Mouse (Mus musculus) kidney, postnatal 25 days (tissue): ENCODE results near the gene Heyl.

ENCODE experiments used
- DNase-seq, 2 experiments: peaks; one replicate each; pipeline ENCODE4 v3.0.0; 2021; ENCODE audit warnings: mixed read lengths in 2 of 2

Gene Heyl

GRCm38 (mm10) chr4:123235835-123236430 lies 2.6 kb downstream of the Heyl start:
- no peak for DNase-seq

GRCm38 (mm10) chr4:123236431-123237031 lies 3.2 kb downstream of the Heyl start:
- DNase-seq = no peak

GRCm38 (mm10) chr4:123237386-123238266 lies 4.3 kb downstream of the Heyl start:
- DNase-seq = peak in 1 of 2 experiments; percentile 22

GRCm38 (mm10) chr4:123239361-123240203 lies 6.2 kb downstream of the Heyl start:
- DNase-seq = peak; percentile 58 to 79

DNA sequence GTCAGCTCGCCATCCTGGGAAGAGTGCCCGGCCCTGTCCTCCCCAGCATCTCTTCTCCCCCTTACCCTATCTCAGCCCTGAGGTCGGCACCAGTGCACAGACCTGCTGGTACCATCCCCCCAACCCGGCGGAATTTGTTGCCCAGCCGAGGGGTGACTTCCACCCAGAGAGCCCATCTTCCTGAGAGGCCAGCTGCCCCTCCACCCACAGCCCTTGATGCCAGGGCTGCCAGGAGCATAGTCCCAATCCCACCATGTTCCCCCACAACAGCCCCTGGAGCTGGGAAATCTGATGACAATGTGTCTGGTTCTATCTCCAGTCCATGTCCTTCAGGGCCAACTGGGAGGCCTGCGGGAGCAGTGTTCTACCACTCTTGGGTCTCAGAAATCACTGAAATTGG lies 12.9 kb downstream of the Heyl start:
- DNase-seq = no peak

- no peak for DNase-seq
Observed at GRCm38 (mm10) chr4:123246651-123247050, 13.3 kb downstream of the Heyl start.

DNA sequence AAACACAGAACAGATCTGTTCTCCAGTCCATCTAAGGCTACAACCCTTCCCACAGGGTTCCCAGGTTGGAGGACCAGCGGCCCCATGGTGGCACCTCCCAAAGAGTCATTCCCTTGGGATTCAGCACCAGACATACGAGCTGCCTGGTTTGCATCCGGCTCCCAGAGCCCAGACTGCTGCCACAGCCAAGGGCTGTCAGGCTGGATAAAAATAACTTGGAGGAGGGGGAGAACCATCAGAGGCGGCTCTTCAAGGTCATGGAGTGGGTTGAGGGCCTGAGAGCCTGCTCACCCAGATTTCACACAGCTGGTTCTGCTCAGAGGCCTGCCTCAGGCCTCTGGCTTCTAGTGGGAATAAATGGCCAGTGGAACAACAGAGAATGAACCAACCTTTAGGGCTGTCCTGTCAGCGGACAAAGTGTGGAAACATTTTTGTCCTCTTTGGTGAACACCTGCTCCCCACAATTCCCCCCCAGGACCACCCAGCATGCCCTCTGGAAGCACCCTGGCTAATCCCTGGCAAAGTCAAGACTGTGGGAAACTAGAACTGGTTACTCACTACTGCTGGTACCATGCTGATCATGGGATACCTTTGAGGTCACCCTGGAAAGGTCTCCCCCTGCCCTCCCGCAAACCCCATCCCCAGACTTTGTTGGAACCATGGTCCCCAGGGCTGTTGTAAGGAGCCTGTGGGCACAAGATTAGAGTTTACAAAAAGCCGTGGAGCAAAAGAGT lies 14.0 kb downstream of the Heyl start:
- peak; percentile 33 to 69 for DNase-seq

DNA sequence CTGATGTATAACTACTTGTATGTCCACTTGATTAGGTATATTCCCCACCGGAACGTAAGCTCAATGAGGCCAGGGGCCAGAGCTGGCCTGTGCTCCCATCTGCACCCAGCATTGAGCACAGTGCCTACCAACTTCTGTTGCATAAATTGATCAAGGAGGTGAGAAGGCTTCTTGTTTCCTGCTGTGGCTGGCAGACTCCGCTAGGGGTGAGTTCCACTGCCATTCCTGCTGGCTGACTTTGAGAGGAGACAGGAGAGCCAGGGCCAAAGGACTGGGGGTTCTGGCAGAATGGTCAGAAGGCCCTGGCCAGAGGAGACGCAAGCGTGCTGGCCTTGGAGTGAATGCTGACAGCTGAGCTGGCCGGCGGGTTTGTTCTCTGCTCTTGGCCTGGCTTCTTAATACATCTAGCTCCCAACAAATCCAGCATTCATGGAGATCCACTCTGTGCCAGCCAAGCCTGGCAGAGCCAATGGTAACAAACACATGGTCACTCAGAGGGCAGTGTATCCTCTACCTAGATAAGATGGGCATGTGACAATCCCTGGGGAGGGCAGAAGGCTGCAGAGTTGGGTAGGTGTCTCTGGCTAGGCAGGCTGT lies 15.7 kb downstream of the Heyl start:
- DNase-seq = no peak

DNA sequence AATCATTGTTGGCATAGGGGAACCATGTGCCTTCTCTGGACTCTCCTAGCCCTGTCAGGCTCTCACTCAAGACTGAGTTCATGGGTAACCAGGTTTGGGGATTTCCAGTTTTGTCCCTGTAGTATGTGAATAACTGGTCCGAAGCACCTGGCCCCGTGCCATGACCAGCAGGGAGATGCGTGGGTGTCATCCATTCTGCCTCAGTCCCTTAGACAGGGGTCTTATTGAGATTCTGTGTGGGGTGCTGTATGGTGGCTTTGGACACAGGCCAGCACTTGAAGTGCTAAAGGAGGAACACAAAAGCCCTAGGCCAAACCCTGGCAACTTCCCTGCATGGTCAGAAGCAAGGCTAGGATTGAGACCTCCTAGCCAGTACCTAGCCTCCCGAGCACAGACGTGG lies 18.9 kb downstream of the Heyl start:
- no peak for DNase-seq

DNA sequence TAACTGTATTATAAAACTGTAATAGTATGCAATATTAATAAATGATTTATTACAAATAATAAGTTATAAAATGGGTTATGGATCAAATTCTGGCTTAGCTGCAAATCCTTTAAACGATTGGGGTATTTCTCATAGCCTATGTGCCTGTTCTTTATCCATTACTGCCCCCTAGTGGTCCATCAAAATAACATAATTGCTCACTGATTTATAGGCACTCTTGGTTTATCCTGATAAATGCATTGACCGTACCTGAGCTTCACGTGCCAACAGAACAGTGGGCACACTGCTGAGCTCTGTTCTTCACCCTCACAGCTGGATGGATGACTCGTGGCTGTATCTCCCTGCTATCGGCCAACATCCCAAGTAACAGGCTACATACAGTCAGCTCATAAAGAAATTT lies 21.3 kb downstream of the Heyl start:
- no peak for DNase-seq

DNA sequence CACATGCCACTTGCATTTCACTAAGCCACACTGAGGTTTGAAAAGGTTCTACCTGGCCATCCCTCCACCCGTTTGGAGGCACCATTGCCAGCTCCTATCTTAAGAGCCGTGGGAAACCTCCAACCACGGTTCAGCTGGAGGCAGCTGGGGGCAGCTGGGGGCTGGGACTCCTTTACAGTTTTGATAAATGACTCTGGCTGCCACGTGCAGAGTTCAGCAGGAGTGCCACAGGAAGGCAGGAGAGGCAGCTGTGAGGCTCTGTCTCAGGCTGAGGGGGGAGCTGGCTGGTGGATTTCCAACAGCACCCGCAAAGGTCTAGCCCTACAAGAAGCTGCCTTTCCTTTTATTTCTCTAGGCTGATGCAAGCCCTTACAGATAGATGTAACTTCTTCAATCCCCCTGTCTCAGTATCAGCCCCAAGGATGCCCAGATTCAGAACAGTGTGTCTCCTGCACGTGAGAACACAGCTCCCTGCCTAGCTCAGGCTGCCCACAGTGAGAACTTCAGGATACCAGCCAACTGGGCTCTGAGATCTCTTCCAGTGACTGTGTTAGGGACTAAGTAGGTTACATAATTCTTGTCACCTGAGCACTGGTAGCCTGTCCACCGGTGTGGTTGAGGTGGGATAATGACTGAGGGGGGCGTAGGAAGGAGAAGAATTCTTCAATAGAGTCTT lies 26.9 kb downstream of the Heyl start:
- no peak for DNase-seq

DNA sequence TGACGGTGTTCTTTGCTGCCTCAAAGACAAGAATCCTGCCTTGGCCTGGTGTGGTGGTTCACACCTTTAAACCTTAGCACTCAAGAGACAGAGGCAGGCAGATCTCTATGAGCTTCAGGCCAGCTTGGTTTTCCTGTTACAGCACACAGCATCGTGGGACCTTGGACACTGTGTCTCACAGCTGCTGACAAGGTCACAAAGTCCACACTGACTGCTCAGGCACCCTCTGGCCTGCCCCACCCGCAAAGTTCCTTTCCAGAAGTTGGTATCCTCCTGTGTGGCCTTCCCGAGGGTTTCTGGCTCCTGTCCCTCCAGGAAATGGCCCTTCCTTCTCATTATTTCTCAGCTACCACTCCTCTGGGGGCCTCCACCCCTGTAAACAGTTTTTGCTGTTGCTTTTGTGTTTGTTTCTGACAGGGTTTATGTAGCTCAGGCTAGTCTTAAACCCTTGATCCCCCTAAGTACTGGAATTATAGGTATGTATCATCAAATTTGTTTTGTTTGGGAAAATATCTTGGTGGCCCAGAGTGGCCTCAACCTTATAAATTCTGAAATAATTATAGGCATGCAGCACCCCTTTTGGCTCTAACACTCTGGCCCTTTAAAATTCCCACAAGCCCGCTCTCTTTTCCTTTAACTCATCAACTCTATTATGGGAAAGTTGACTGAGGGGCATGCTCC lies 28.5 kb downstream of the Heyl start, which contains the start of gene Pabpc4:
Gene Pabpc4, plus strand, starts transcription at position 631 of the 681 bp plus-strand sequence.
- DNase-seq = peak in 1 of 2 experiments; percentile 18

DNA sequence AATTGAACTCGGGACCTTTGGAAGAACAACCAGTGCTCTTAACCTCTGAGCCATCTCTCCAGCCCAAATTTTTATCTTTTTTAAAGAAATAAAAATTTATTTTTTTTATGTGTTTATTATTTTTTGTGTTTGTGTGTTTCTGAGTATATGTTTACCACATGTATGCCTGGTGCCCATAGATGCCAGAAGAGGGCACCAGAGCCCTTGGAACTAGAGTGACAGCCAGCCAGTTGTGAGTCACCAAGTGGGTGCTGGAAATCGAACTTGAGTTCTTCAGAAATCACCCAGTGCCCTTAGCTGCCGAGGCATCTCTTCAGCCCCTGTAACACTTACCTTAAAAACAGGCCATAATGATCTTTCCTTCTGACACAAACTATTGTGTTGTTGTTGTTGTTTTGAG lies 37.7 kb downstream of the Heyl start:
- DNase-seq = no peak

DNA sequence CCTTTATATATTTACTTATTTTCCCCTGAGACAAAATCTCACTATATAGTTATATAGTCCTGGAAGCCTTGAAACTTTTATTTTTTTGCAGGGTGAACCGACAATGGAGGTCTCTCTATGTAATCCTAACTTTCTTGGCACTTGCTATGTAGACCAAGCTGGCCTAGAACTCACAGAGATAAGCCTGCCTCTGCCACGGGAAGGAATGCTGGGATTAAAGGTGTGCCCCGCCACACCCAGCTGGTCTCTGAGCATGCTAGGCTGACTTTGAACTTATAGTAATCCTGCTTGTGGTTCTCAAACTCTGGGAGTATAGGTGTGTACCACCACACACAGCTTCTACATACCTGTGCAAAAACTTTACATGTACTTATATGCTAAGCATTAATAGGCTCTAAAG lies 46.8 kb downstream of the Heyl start:
- no peak for DNase-seq

DNA sequence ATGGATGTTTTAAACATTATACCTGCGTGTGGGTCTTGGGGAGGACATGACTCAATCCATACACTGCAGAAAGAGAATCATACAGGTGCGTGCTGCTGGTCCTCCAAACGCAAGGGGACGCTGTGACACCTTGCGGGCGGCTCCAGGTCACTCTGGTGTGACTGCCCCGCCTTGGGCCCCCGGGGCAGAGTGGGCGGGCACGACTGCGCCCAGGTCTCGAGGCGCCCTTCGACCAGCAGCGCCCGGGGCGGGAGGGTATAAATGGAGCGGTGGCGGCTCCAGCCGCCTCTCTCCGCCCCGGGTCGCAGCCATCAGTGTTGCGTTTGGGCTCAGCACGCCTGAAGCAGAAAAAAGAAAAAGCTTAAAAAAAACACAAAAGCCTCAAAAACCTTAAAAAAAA lies 49.1 kb downstream of the Heyl start:
- DNase-seq = peak; percentile 94 to 97

- peak in 1 of 2 experiments; percentile 64 for DNase-seq
Observed at GRCm38 (mm10) chr4:123282915-123283674, 49.7 kb downstream of the Heyl start.

DNA sequence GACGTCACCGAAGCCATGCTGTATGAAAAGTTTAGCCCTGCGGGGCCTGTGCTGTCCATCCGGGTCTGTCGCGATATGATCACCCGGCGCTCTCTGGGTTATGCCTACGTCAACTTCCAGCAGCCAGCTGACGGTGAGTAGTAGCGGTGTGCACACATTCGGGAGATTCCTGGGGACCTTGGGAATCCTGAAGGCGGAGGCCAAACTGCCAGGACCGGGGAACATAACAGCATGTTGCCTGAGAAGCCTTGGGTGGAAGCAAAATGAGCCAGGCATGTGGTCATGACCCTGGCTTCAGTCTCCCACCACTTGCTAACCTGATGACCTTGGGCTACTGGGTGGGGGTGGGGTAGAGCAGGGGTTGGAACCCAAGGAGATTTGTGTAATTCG lies 50.3 kb downstream of the Heyl start:
- peak in 1 of 2 experiments; percentile 62 for DNase-seq

- peak; percentile 24 to 62 for DNase-seq
Observed at GRCm38 (mm10) chr4:123284731-123285624, 51.6 kb downstream of the Heyl start.

DNA sequence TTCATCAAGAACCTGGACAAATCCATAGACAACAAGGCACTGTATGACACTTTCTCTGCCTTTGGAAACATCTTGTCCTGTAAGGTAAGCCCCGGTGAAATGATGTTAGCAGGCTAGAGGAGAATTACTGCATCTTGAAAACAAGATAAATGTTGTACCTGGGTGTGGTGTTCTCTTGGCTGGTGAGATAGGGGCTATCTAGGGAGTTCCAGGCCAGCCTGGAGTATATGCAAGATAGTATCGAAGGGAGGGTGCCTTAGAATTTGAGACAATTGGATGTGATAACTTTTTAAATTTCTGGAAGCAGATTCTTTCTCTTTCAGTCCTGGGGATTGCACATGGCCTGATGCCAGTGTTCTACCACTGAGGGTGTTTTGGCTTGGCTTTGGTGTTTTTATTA lies 53.4 kb downstream of the Heyl start:
- DNase-seq = no peak
